Mouse (Mus musculus): ENCODE measurements around the gene Mab21l2.

The Mab21l2 gene

DNA sequence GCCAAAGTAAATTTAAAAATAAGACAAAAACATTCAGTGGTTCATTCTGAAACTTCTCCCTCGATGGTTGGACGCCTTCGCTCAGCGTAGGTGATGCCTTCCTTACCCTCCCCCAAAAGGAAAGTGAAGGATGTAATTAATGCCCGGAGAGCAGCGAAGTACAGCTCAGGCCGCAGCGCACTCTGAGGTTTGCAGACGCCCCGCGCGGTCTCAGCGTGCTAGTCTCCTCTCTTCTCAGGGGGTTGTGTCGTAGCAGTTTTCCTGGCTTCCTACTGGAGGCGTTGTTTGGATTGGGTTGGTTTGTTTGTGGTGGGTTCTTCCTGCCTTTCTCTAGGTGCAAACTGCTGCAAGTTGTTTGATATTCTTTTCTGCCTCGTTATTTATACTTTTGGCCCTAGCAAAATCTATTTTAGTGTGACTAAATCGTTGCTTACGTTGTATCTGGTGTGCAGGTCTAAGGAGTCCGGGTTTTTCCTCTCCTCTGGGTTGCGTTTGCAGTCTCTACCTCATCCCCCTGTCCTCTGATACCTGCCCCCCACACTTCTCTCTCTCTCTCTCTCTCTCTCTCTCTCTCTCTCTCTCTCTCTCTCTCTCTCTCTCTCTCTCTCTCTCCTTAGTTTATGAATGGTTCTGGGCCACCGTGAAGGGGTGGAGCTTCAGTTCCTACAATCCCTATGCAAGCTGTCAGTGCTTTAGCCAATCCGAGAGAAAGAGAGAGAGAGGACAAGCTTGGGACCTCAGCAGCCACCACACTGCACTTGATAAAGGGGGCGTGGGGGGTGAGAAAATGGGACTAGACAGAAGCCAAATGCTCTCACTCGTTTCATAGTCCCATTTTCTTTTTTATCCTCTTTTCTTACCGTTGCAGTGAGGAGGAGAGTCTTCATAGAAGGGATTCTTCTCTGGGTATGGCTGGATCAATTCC lies at the start of gene Mab21l2:
Gene Mab21l2, minus strand, starts transcription at position 539 of the 925 bp plus-strand sequence.
- no peak for DNase-seq (ENCODE audit: low spot score in 2 of 2)

GRCm38 (mm10) chr3:86575312-86575711 lies 26.9 kb upstream of the Mab21l2 start:
- DNase-seq (ENCODE audit: low spot score in 2 of 2): no peak

DNA sequence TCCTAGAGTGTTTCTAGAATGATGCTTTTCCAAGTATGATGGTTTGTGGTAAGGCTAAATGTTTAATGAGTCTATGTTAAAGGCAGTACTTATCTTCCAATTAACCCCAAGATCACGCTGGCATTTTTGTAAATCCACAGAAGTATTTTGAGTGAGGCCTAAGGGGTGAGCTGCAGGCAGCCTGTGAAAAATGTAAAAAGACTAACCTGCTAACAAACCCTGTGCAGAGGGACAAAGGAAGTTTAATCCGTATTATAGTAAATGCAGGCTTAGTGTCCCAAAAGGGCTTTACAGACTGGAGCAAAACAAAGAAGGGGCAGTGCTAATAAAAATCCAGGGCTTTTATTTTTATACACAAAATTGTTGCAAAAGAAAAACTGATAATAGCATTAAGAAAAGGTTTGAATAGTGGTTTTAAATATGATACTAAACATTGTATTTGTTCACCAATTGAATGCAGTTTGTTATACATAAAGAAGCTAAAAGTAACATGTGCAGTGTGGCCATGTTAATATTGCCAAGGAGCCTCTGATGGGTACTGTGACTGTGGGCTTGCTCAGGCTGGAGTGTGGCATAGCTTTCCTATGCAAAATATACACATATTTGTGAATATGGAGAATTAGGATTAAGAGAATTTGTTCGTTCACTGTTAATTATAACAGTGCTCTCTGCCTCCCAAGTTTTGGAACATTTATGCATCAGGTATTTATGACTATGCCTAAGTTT lies 24.3 kb upstream of the Mab21l2 start:
- DNase-seq (ENCODE audit: low spot score in 2 of 2): no peak

- DNase-seq (ENCODE audit: low spot score in 2 of 2): no peak
Measured at GRCm38 (mm10) chr3:86571518-86571917, 23.1 kb upstream of the Mab21l2 start.

DNA sequence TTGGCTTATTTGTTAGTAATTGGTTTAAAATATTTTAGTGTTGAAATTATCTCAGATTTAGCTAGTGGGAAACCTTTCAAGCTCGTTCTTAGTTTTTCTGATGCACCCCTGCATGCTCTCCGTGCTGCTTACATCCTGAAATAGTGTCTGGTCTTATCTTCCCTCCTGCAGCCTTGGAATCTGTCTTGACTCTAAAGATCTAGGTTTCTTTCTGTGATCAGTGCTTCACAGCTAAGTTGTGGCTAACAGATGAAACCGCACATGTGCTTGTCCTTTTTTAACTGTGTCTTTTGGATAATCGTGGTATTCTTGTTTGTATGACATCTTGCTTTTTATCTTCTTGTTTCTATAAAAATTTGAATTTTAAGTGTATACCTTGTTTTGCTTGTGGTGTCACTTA lies 18.9 kb upstream of the Mab21l2 start:
- DNase-seq (ENCODE audit: low spot score in 2 of 2): no peak

DNA sequence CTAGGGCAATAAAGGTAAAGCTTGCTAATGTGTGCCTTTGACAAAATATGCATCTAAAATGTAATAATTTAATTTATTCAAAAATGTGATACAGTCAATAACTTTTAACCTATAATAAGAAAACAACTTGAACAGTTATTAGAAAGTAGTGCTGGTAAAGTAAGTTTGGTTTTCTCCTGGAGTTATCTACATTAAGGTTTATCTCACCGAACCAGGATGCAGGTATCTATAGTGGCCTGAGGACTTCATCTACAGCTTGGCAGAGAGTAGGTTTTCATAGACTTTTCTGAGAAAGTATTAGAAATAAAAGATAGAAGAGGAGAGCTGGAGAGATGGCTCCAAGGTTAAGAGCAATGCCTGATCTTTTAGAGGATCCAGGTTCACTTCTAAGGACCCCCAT lies 13.0 kb upstream of the Mab21l2 start:
- DNase-seq (ENCODE audit: low spot score in 2 of 2): no peak

- DNase-seq (ENCODE audit: low spot score in 2 of 2): no peak
Measured at GRCm38 (mm10) chr3:86561023-86561344, 12.6 kb upstream of the Mab21l2 start.

DNA sequence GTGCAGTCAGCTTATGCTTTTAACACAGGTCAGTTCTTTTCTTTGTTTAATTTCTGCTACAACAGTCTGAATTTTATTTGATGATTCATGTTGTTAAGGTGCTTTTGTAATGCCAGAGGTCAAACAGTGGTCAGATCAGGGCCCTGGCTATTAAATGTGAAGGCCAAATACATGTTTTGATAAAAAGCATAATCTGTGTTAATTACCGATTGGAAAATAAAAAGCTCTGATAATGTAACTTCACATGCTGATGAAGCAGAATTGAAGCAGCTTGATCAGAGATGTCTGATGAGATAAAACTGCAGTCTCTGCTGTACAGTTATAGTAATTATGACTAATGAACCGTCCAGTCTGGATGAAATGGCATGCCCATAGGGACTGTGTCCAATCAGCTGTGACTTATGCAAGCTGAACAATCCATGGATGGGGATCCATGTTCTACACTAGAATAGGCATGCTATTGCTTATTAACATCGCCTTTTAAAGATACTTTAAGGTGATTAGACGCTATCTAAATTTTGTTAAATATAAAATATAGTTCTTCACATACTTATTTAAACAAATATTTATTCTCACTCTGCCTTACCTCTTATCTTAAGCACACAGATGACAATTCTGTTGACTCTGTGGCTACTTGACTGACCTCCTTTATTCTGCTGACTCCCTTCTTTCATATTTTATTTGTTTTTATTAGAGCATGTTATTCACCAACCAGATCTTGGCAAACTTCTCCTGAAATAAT lies 12.0 kb upstream of the Mab21l2 start:
- DNase-seq (ENCODE audit: low spot score in 2 of 2): no peak

DNA sequence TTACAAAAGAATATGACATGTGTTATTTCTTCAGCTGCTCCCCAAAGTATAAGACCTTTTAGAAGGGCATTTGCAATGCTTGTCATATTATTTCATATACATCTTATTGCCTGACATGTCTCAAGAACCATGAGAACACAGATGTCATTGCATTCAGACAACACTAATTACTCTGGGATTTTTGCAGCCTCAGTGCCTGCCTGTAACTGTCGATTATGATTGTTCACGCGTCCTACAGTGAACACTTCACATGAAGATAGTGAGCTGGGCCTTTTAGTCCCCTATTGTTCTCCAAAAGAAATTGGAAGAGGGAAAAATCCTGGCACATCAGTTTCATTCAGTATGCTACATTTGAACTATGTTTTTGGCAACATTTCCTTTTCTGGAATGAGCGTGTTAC lies 11.2 kb upstream of the Mab21l2 start:
- no peak for DNase-seq (ENCODE audit: low spot score in 2 of 2)

- DNase-seq (ENCODE audit: low spot score in 2 of 2): no peak
Measured at GRCm38 (mm10) chr3:86558976-86559375, 10.5 kb upstream of the Mab21l2 start.

- no peak for DNase-seq (ENCODE audit: low spot score in 2 of 2)
Measured at GRCm38 (mm10) chr3:86552170-86552569, 3.7 kb upstream of the Mab21l2 start.

GRCm38 (mm10) chr3:86551011-86551728 lies 2.7 kb upstream of the Mab21l2 start:
- no peak for DNase-seq (ENCODE audit: low spot score in 2 of 2)

GRCm38 (mm10) chr3:86550301-86551010 lies 2.0 kb upstream of the Mab21l2 start:
- DNase-seq (ENCODE audit: low spot score in 2 of 2): no peak

DNA sequence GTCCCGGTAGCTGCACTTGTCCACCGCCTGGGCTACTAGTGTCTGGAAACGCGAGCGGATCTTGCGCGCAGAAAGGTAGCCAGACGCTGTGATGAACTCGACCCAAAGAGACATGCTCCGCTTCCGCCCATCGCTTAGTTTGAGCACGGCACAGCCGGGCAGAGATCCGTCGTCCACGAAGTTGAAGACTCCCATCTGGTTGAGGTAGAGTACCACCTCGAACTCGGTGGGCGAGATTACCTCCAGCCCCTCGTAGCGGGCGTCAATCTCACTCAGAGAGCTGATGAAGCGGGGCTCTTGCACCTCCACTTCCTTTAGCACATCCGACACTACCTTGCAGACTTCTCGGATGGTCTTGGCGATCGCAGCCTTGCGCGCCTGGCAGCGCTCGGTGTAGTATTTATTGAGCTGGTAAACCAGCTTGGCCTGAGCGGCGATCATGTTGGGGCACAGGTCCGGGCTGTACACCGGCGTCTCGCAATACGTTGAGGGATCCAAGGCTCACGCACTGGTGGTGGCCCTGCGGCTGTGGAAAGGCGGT lies 1.1 kb downstream of the Mab21l2 start:
- no peak for DNase-seq (ENCODE audit: low spot score in 2 of 2)

DNA sequence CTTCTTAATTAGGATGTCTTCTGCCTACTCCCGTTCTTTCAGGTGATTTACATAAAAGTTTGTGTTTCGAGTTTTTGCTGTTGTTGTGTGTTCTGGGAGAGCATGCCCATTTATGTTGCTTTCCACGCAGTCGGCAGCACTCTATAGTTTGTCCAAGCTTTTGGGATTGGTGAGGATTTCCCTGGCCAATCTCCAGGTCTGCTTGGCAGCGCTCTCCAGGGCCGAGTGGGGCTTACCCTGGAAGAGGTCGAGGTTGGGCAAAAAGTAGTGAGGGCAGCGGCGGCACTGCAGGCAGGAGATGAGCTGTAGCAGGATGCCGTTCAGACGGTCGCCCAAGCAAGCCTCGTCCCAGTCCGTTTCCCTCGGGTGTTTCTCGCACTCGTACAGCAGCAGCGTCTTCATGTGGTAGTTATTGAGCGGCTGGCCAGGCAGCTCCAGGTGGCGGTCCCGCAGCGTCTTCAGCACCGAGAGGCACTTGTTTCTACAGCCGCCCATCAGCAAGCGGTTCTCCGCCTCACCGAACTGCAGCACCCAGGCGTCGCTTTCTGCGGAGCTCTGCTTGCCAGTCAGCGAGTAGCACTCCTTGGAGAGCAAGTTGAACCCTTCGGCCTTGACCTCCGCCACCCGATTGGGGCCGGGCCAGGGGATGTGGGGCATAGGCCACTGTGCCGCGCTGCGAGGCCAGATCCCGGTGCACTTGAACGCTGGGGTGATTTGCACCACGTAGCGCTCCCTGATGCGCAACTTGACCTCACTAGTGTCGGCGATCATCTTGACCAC lies 1.8 kb downstream of the Mab21l2 start:
- DNase-seq (ENCODE audit: low spot score in 2 of 2): peak in 1 of 2 experiments; percentile 28

GRCm38 (mm10) chr3:86545945-86546344 lies 2.5 kb downstream of the Mab21l2 start:
- DNase-seq (ENCODE audit: low spot score in 2 of 2): no peak

DNA sequence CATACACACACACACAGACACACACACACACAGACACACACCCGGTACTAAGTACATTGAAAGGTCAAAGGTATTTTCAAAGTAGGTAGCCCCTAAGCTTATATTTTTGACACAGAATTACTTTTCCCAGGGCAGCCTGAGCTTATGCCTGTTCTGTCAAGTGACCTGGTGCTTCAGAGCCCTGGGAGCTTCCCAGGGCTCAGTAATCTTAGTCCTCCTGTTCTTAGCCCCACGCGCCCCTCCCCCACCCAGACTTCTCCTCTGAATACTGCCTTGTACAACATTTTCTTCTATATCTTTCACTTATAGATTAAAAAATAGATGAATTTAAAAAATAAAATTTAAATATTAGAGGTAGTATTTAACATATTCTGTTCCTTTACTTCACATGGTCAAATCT lies 3.6 kb downstream of the Mab21l2 start:
- no peak for DNase-seq (ENCODE audit: low spot score in 2 of 2)

DNA sequence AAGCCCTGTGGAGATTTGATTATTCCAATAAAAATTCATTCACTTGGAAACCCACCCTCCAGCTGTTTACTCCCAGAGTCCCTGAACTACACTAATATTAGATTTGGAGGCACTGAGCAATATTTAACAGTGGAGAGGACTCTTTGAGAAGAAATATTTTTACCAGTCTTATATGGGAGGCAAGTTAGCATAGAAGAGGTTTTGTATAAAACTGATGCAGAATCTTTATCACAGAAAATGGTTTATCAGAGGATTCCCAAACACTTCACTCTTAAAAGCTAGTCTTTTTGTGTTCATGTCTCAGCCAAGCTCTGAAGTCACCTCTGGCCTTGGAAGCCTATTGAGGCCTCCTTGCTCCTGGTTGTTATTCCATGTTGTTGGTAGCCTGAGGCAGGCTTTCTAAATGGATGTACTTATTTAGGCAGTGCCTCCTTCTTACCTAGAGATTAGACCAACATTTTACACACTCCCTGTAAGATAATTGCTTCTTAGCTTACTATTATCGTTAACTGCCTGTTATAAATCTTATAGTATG lies 6.5 kb downstream of the Mab21l2 start:
- DNase-seq (ENCODE audit: low spot score in 2 of 2): no peak

- no peak for DNase-seq (ENCODE audit: low spot score in 2 of 2)
Measured at GRCm38 (mm10) chr3:86541074-86541614, 7.3 kb downstream of the Mab21l2 start.
